ENCODE assay signal across 8 mouse cellular contexts in the genomic region with DNA sequence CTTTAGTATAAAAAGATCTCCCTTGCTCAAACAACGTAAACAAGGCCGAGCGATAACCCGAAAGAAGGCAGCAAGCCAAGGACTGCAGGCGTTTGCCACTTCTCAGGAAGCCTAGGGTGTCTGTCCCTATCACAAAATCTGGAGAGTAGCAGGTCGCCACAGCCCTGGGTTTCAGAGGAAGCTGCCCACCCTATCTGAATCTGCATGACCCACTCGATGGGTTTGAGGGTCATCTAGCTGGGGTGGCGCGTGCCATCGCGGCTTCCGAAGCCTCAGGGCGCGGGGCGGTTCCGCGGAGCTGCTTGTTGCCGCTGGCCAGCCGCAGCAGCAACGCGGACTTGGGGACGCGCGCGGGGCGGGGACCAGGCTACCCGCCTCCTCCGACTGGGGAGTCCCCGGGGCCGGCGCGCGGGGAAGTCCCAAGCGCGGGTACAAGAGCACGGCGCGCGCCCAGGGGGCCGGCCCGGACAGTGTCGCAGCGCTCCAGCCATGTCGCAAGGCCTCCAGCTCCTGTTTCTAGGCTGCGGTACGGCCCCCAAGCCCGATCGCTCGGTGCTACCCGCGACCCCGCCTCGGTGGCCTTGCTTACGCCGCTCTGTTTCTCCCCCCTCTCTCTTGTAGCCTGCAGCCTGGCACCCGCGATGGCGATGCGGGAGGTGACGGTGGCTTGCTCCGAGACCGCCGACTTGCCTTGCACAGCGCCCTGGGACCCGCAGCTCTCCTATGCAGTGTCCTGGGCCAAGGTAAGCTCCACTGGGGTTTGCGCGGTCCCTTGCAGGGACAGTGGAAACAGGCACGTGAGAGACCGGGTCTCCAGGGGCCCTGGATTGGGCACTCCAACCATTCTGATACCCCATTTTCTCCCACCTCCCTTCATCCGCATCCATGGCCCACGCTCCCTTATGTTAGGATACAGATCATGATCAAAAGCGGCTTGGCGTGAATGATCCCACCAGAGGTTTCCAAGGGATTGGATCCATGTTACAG. TPM values are rescaled to one million over a fixed set of nuclear protein-coding genes. Genes with fewer than 3 reads are reported as not detected.
A peak's percentile ranks its signal among the peaks of the same experiment; 100 is the strongest.
DNase-seq lines count a peak whose midpoint lies in the region; ATAC-seq lines count a peak whose summit lies in the region.

A gene (plus strand): TSS at position 51 of the 987 bp plus-strand sequence.

- peak; percentile 59 for ATAC-seq in hindbrain, embryonic 11.5 days (ENCODE audit: low FRiP score)

- H3K4me2 ChIP-seq in hindbrain, embryonic 11.5 days (replicated peaks; ENCODE audit: low read depth, low read length), result peak within 1 kb of the TSS; percentile 86

- 0 out of 2 replicates have a peak, but pooled peaks cover 3% of the 10 kb centered on the region for H3K4me1 ChIP-seq in hindbrain, embryonic 11.5 days (replicated peaks; ENCODE audit: control insufficient read depth, insufficient read depth, low read length)

- no peak within 1 kb of the TSS for H3K27ac ChIP-seq in hindbrain, embryonic 11.5 days (ENCODE audit: low read depth, low read length)

- H3K9ac ChIP-seq in hindbrain, embryonic 11.5 days (ENCODE audit: low read depth, low read length), result peak within 1 kb of the TSS; percentile 67

- no peaks in the 10 kb centered on the region for H3K9me3 ChIP-seq in hindbrain, embryonic 11.5 days (ENCODE audit: control insufficient read depth, low read length)

- 5% methylated on average over 64 of the region's 73 CpGs for WGBS in hindbrain, embryonic 11.5 days

- H3K4me3 ChIP-seq in hindbrain, embryonic 11.5 days (ENCODE audit: low read depth, low read length), result peak within 1 kb of the TSS; percentile 55

- no peaks in the 10 kb centered on the region for H3K36me3 ChIP-seq in hindbrain, embryonic 11.5 days (ENCODE audit: control insufficient read depth, insufficient read depth, low read length)

- DNase-seq in Muller cell, postnatal 12 days (ENCODE audit: inconsistent ontology term), result peak; percentile 86
- DNase-seq in cerebellum, adult 18-20 months, result peak; percentile 70 to 81
- peak in 1 of 2 experiments; percentile 40 for DNase-seq in frontal cortex, adult 2 months (ENCODE audit: extremely low spot score in 1 of 2, low spot score in 1 of 2)
- peak; percentile 74 for DNase-seq in hindbrain, embryonic 11.5 days (ENCODE audit: low spot score)
- peak; percentile 47 to 69 for DNase-seq in layer of hippocampus, postnatal 10 days (ENCODE audit: low spot score in 2 of 2)
- peak; percentile 74 for DNase-seq in lung, postnatal 14 days
- peak; percentile 70 for DNase-seq in retina, embryonic 14.5 days (ENCODE audit: low spot score)
- peak; percentile 51 for DNase-seq in urinary bladder, postnatal 14 days (ENCODE audit: low spot score)

- peaks cover 7% of the 10 kb centered on the region for H3K27me3 ChIP-seq in hindbrain, embryonic 11.5 days (ENCODE audit: control insufficient read depth, insufficient read depth, low read length)

RNA-seq across cellular contexts. Expression of the gene that starts here (rescaled TPM):
- 8.4 and 11.4 TPM in 2 replicates for polyA plus RNA-seq in frontal cortex, adult 2 months (2012; rRNA removed)
- 10.1 and 11.5 TPM in 2 replicates for polyA plus RNA-seq in hindbrain, embryonic 11.5 days (2014; fragmentation: Nextera tagmentation; extraction: Ambion mirVana)
- total RNA-seq in layer of hippocampus, postnatal 10 days (2021), result 1 to 10 TPM; 6.9 to 8.5 TPM
